Mouse (Mus musculus): ENCODE measurements around the gene Guca1b. TPM values are rescaled to one million over a fixed set of nuclear protein-coding genes. Genes with fewer than 3 reads are reported as not detected.

Guca1b gene
- 0.11 TPM for polyA plus RNA-seq (2012; fragmentation: generic; extraction: Trizol)
- long read RNA-seq, experiment 1, result 0 reads
- long read RNA-seq, experiment 2, result 0 reads

DNA sequence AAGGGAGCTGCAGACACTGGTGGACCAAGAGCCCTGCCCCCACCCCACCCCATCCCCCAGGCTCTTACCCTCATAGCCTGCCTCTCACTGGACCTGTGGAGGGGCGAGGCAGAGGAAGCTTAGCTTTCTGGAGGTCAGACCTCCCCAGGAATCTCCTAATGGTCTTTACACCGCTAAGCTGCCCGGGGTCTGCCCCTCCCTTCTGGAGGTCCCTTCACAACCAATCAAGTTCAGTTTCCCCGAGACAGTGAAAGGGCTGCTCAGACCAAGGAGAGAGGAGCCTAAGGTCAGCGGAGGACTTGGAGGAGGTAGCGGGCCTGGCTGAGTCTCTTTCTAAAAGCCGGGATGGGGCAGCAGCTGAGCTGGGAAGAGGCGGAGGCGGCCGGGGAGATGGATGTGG lies at the start of gene Guca1b:
Gene Guca1b, plus strand, starts transcription at position 249 of the 400 bp plus-strand sequence.
- H3K79me3 ChIP-seq (ENCODE audit: low read depth), result no peaks in the 10 kb centered on the region
- H3K36me3 ChIP-seq (ENCODE audit: control insufficient read depth, insufficient read depth), result peaks cover 4% of the 10 kb centered on the region
- H3K27me3 ChIP-seq (ENCODE audit: control insufficient read depth, insufficient read depth, insufficient read length), result no peaks in the 10 kb centered on the region
- no peak within 1 kb of the TSS for H3ac ChIP-seq (ENCODE audit: control insufficient read depth, insufficient read length, low read depth)
- no peaks in the 10 kb centered on the region for H3K79me2 ChIP-seq (ENCODE audit: control insufficient read depth, insufficient read depth)
- TF ChIP-seq CTCF (IDR thresholded peaks at IDR 0.05; ENCODE audit: control insufficient read depth, insufficient read depth, insufficient read length) (no peak), MYOD1 (IDR thresholded peaks at IDR 0.05; ENCODE audit: control insufficient read depth, insufficient read length, low read depth) (no peak), CEBPB (IDR thresholded peaks at IDR 0.05; ENCODE audit: low read depth) (no peak), USF1 (IDR thresholded peaks at IDR 0.05; ENCODE audit: low read depth) (no peak), FOSL1 (IDR thresholded peaks at IDR 0.05; ENCODE audit: insufficient read depth, low read length, poor library complexity, severe bottlenecking) (no peak), MAX (IDR thresholded peaks at IDR 0.05) (no peak), MYOG (IDR thresholded peaks at IDR 0.05; ENCODE audit: control insufficient read depth, extremely low read depth, insufficient read length) (no peak)
- no peak within 1 kb of the TSS for H3K4me3 ChIP-seq (ENCODE audit: insufficient read depth, poor library complexity, severe bottlenecking)

DNA sequence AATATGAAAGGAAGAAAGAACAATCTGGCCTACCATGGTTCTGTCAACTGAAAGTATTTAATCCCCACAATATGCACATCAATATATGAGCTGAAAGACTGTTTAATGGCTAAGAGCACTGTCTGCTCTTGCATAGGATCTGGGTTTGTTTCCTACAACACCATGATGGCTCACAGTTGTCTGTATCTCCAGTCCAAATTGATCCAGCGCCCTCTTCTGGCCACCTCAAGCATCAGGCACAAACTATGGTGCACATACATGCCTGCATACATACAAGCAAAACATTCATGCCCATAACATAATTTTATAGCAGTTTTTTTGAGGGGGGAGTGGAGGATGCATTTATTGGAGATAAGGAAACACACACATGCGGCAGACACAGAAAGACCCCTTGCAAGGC lies 42.1 kb upstream of the Guca1b start:
- Histone ChIP-seq H3K36me3 (ENCODE audit: control insufficient read depth, insufficient read depth) (peaks cover 15% of the 10 kb centered on the region), H3K27me3 (ENCODE audit: control insufficient read depth, insufficient read depth, insufficient read length) (no peaks in the 10 kb centered on the region), H3K79me2 (ENCODE audit: control insufficient read depth, insufficient read depth) (no peaks in the 10 kb centered on the region), H3K4me3 (ENCODE audit: insufficient read depth, poor library complexity, severe bottlenecking) (no peak overlapping the region), H3ac (ENCODE audit: control insufficient read depth, insufficient read length, low read depth) (no peak overlapping the region), H3K79me3 (ENCODE audit: low read depth) (no peaks in the 10 kb centered on the region)
- TF ChIP-seq MYOD1 (IDR thresholded peaks at IDR 0.05; ENCODE audit: control insufficient read depth, insufficient read length, low read depth) (no peak), MAX (IDR thresholded peaks at IDR 0.05) (no peak), MYOG (IDR thresholded peaks at IDR 0.05; ENCODE audit: control insufficient read depth, extremely low read depth, insufficient read length) (no peak), USF1 (IDR thresholded peaks at IDR 0.05; ENCODE audit: low read depth) (no peak)

DNA sequence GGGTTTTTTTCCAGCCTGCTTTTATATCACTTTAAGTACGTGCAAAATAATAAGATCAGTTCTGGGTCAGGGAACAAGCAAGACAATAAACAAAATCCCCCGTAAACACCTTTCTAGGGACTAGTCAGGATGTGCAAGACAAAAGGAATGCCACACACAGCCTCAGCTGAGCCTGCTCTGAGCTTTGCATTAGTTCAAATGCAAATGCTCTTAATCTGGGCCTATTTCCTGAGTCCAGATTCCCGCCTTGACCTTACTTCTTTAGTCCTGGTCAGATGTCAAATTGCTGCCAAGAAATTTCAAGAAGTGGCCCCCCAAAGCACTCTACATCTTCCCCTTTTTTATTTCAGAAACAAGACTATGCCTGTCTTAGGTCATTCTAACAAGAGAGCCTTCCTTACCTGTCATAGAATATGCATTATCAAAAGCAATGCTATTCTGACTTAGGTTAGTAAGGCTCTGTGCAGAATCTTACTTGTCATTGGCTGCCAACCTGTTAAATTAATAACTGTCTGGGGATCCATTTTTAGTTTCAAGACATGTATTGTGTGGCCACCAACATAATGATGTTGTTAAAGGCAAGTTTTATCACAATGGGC lies 35.4 kb upstream of the Guca1b start:
- Histone ChIP-seq H3K36me3 (ENCODE audit: control insufficient read depth, insufficient read depth) (peaks cover 38% of the 10 kb centered on the region), H3K79me2 (ENCODE audit: control insufficient read depth, insufficient read depth) (no peaks in the 10 kb centered on the region), H3ac (ENCODE audit: control insufficient read depth, insufficient read length, low read depth) (no peak overlapping the region), H3K4me3 (ENCODE audit: insufficient read depth, poor library complexity, severe bottlenecking) (no peak overlapping the region), H3K27me3 (ENCODE audit: control insufficient read depth, insufficient read depth, insufficient read length) (no peaks in the 10 kb centered on the region), H3K79me3 (ENCODE audit: low read depth) (no peaks in the 10 kb centered on the region)
- TF ChIP-seq MYOD1 (IDR thresholded peaks at IDR 0.05; ENCODE audit: control insufficient read depth, insufficient read length, low read depth) (no peak), CTCF (IDR thresholded peaks at IDR 0.05; ENCODE audit: control insufficient read depth, insufficient read depth, insufficient read length) (no peak), MAX (IDR thresholded peaks at IDR 0.05) (no peak), MYOG (IDR thresholded peaks at IDR 0.05; ENCODE audit: control insufficient read depth, extremely low read depth, insufficient read length) (no peak)

DNA sequence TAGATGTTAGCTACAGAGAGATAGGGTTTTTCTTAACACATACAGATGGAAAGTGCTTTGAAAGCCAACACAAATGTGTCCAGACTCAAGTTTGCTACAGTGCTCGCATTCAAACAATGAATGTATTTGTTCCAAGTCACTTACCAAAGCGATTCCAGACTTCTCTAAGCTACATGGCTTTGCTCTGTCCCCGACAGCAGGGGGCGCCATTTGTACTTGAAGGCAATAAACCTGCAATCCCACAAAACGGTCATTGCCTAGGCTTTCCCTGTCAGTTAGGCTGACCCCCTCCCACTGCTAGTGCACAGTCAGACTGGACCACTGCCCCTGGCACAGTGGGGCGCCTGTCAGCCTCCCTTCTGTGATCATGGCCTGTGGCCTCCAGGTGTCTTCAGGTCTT lies 25.2 kb upstream of the Guca1b start:
- Histone ChIP-seq H3K4me3 (ENCODE audit: insufficient read depth, poor library complexity, severe bottlenecking) (no peak overlapping the region), H3K36me3 (ENCODE audit: control insufficient read depth, insufficient read depth) (peaks cover 18% of the 10 kb centered on the region), H3ac (ENCODE audit: control insufficient read depth, insufficient read length, low read depth) (no peak overlapping the region), H3K27me3 (ENCODE audit: control insufficient read depth, insufficient read depth, insufficient read length) (no peaks in the 10 kb centered on the region), H3K79me2 (ENCODE audit: control insufficient read depth, insufficient read depth) (no peaks in the 10 kb centered on the region), H3K79me3 (ENCODE audit: low read depth) (no peaks in the 10 kb centered on the region)
- TF ChIP-seq CTCF (IDR thresholded peaks at IDR 0.05; ENCODE audit: control insufficient read depth, insufficient read depth, insufficient read length) (peak; percentile 26), CEBPB (IDR thresholded peaks at IDR 0.05; ENCODE audit: low read depth) (no peak), MYOD1 (IDR thresholded peaks at IDR 0.05; ENCODE audit: control insufficient read depth, insufficient read length, low read depth) (no peak)

DNA sequence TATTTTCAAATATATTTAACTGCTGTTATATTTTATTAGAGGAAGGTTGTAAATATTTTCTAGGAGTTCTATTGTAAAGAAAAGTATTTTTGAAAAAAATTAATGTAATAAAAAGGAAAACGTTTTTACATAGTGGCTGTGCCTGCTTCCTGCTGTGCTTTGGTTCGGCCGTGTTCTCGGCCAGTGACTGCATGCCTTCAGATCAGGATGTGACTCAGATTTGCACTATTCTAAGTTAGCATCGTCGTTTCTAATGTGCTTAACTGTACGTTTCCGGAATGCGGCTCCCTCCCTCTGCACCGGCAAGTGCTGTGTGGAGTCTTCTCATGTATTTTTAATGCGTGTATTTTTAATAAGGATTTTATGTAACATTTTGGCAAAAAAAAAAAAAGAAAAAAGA lies 23.9 kb upstream of the Guca1b start:
- no peaks in the 10 kb centered on the region for H3K27me3 ChIP-seq (ENCODE audit: control insufficient read depth, insufficient read depth, insufficient read length)
- TF ChIP-seq CEBPB (IDR thresholded peaks at IDR 0.05; ENCODE audit: low read depth) (no peak), MYOD1 (IDR thresholded peaks at IDR 0.05; ENCODE audit: control insufficient read depth, insufficient read length, low read depth) (no peak), CTCF (IDR thresholded peaks at IDR 0.05; ENCODE audit: control insufficient read depth, insufficient read depth, insufficient read length) (no peak), FOSL1 (IDR thresholded peaks at IDR 0.05; ENCODE audit: insufficient read depth, low read length, poor library complexity, severe bottlenecking) (no peak), MYOG (IDR thresholded peaks at IDR 0.05; ENCODE audit: control insufficient read depth, extremely low read depth, insufficient read length) (no peak), MAX (IDR thresholded peaks at IDR 0.05) (no peak), USF1 (IDR thresholded peaks at IDR 0.05; ENCODE audit: low read depth) (no peak)
- no peaks in the 10 kb centered on the region for H3K79me3 ChIP-seq (ENCODE audit: low read depth)
- no peaks in the 10 kb centered on the region for H3K79me2 ChIP-seq (ENCODE audit: control insufficient read depth, insufficient read depth)
- H3K4me3 ChIP-seq (ENCODE audit: insufficient read depth, poor library complexity, severe bottlenecking), result no peak overlapping the region
- no peak overlapping the region for H3ac ChIP-seq (ENCODE audit: control insufficient read depth, insufficient read length, low read depth)
- peaks cover 9% of the 10 kb centered on the region for H3K36me3 ChIP-seq (ENCODE audit: control insufficient read depth, insufficient read depth)

DNA sequence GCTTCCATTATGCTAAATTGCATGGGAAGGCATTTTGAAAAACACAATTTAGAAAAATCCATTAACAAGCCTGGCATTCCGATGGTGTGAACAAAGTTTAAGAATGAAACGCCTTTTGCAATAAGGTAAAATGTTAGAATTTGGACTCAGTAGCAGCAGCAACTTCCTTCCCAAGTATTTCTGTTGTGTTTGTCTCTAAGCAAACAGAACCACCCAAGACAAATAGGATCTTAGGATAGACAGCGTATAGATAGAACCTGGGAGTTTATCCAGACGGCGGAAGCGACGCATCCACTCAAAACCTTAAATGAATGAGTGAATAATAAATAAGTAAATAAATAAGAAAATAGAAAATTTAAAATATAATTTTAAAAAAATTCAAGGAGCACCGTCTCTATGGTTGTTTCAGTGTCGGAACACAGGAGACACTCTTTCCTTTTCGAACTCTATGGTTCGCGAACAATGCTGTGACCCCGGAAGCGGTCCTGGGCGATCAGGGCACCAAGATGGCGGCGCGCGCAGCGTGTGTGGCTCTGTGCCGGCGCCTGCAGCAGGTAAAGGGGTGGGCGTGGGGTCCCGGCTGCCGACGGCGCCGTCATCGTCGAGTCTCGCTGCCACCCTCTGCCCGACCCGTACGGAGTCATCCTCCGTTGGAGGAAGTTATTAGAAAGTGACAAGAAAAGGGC lies 16.6 kb upstream of the Guca1b start, which contains the start of gene Mrps10:
Gene Mrps10, plus strand, starts transcription at position 487 of the 686 bp plus-strand sequence.
- Histone ChIP-seq H3K79me3 (ENCODE audit: low read depth) (peaks cover 22% of the 10 kb centered on the region), H3K27me3 (ENCODE audit: control insufficient read depth, insufficient read depth, insufficient read length) (no peaks in the 10 kb centered on the region), H3K79me2 (ENCODE audit: control insufficient read depth, insufficient read depth) (peaks cover 40% of the 10 kb centered on the region), H3ac (ENCODE audit: control insufficient read depth, insufficient read length, low read depth) (peak within 1 kb of the TSS; percentile 81), H3K4me3 (ENCODE audit: insufficient read depth, poor library complexity, severe bottlenecking) (peak within 1 kb of the TSS; percentile 87), H3K36me3 (ENCODE audit: control insufficient read depth, insufficient read depth) (peaks cover 20% of the 10 kb centered on the region)
- TF ChIP-seq MYOG (IDR thresholded peaks at IDR 0.05; ENCODE audit: control insufficient read depth, extremely low read depth, insufficient read length) (no peak), USF1 (IDR thresholded peaks at IDR 0.05; ENCODE audit: low read depth) (no peak), MAX (IDR thresholded peaks at IDR 0.05) (peak; percentile 70), CTCF (IDR thresholded peaks at IDR 0.05; ENCODE audit: control insufficient read depth, insufficient read depth, insufficient read length) (no peak), FOSL1 (IDR thresholded peaks at IDR 0.05; ENCODE audit: insufficient read depth, low read length, poor library complexity, severe bottlenecking) (no peak), CEBPB (IDR thresholded peaks at IDR 0.05; ENCODE audit: low read depth) (no peak), MYOD1 (IDR thresholded peaks at IDR 0.05; ENCODE audit: control insufficient read depth, insufficient read length, low read depth) (no peak)

All from C2C12 (cell line).